Mouse (Mus musculus) spleen, adult 2 months (tissue): ENCODE results near the gene Cdk13.

Experiments used
- CTCF ChIP-seq: fragments of 200-500 bp; IDR thresholded peaks from 2 replicates; pipeline ENCODE4 v1.5.1; 2011; ENCODE audit warnings: mild to moderate bottlenecking, inconsistent platforms; ENCODE audit not compliant: insufficient read depth, insufficient read length, insufficient replicate concordance; ENCODE audit errors: extremely low read depth
- POLR2A ChIP-seq: fragments of 200-500 bp; IDR thresholded peaks from 2 replicates; pipeline ENCODE4 v1.6.1; 2011; ENCODE audit warnings: low read depth, low read length, inconsistent platforms

GRCm38 (mm10) chr13:17708784-17709311, 96.0 kb downstream of the Cdk13 start:
- TF ChIP-seq CTCF (no peak), POLR2A (no peak)
